Mouse (Mus musculus) CD4-positive, CD25-positive, alpha-beta regulatory T cell, adult 2 months (primary cell): ENCODE data around the gene Spata32.

Experiments used
- DNase-seq: peaks from one replicate; pipeline ENCODE4 v3.0.0-alpha.2; 2012; ENCODE audit warnings: low read depth, low spot score

Spata32 gene

GRCm38 (mm10) chr11:103206203-103206602 is 12.0 kb downstream of the Spata32 start:
- DNase-seq = no peak

DNA sequence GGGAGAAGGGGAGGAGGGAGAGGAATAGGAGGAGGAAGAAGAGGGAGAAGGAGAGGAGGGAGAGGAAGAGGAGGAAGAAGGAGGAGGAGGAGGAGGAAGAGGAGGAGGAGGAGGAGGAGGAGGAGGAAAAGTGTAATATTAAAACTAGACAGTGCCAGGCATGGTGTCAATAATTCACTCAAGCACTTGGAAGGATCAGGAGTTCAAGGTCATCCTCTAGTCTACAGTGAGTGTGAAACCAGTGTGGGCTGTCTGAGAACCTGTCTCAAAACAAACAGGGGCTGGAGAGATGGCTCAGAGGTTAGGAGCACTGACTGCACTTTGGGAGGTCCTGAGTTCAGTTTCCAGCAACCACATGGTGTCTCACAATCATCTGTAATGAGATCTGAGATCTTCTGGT is 15.9 kb downstream of the Spata32 start:
- no peak for DNase-seq

GRCm38 (mm10) chr11:103201664-103202063 is 16.6 kb downstream of the Spata32 start:
- no peak for DNase-seq

DNA sequence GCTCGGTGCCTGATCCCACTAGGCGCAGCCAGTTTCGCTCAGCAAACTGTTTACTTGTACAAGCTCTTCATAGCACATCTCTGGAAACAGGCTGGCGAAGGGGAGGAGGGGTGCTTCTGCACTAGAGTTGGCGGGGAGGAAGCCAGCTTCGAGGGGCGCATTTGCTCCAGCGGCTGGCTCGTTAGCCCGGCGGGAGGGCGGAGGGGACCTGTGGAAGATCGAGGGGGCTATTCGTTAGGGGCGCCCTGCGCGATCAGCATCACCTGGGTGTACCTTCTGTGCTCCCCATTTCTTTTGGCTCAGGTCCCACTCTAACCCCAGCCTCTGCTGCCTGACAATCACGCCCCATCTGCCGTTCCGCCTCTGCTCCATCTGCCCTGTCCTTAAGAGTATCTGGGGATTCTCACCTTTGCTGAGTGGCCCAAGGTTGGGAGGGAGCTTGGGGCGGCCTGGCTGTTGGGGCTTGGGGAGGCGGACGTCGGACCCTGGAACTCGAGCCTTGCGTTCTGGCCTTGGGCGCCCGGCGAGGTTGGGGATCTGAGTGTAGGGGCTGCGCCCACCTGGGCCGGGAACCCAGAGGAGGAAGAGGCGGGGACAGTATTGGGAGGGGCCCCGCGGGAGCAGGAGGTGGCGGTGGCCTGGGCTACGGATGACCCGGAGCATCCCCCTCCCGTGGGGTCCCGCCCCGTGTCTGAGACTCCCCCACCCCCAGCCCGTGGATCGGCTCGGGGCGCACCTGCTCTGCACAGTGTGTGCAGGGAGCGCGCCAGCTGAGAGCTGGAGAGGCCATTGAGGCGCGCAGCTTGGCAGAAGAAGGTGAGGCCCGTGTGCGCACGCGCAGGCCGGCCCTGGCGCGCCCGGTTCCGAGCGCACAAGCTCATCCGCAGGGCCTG is 19.1 kb downstream of the Spata32 start:
- no peak for DNase-seq

- no peak for DNase-seq
Measured at GRCm38 (mm10) chr11:103198339-103198738, 19.9 kb downstream of the Spata32 start.

DNA sequence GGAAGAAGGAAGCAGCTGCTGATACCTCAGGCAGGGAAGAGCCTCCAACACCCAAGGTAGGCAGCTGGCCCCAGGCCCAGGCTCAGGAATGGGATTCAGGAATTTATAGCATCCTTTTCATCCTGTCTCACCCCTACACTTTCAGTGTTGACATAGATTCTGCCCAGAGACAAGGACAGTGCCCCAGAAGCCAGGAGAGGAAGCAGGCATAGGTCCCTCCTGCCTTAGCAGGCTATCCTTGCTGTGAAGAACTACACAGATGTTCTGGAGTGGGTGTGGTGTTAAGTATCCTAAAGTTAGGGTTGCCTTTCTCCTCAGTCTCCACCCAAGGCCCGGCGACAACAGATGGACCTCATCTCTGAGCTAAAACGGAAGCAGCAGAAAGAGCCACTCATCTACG is 20.9 kb downstream of the Spata32 start:
- DNase-seq = no peak

DNA sequence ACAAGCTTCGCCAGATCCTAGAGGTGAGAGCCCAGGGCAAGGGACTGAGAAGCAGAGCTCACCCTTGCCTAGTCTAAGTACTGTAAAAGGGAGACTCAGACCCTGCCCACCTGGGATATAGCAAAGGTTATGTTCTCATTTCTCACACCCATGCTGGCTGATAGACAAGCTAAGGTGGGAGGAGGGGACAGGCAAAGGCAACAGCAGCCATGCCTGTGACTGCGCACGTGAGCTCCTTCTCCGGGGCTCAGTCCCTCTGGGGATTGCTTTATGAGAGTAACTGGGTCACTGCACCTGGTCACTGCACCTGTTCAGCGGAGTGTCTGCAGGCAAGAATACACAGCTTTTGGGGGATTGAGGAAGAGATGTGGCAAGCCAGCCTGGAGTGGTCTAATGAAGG is 22.6 kb downstream of the Spata32 start:
- DNase-seq = no peak

DNA sequence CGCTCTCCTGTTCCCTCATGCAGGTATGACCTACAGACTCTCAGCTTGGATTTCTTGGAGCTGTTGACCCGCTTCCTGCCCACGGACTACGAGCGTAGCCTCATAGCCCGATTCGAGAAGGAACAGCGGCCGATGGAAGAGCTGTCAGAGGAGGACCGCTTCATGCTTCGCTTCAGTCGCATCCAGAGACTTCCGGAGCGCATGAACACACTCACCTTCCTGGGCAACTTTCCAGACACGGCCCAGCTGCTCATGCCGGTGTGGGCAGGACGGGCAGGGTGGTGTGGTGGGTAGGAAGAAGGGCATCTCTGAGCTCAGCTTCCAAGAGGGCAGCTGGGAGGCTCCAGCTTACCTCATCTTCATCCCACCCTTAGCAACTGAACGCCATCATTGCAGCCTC is 23.0 kb downstream of the Spata32 start:
- no peak for DNase-seq

DNA sequence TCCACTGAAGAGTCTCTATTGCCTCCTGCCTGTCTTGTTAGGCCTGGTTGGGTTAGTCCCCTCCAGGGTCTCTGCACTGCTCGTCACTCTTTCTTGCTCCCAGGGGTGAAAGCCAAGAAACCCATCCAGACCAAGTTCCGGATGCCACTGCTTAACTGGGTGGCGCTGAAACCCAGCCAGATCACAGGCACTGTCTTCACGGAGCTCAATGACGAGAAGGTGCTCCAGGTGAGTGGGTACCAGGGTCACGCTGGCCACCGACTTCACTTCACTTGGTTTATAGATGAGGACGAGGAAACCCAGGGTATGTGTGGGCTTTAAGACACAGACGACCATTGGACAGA is 24.4 kb downstream of the Spata32 start:
- no peak for DNase-seq

- DNase-seq = no peak
Measured at GRCm38 (mm10) chr11:103192956-103193824, 25.0 kb downstream of the Spata32 start.

DNA sequence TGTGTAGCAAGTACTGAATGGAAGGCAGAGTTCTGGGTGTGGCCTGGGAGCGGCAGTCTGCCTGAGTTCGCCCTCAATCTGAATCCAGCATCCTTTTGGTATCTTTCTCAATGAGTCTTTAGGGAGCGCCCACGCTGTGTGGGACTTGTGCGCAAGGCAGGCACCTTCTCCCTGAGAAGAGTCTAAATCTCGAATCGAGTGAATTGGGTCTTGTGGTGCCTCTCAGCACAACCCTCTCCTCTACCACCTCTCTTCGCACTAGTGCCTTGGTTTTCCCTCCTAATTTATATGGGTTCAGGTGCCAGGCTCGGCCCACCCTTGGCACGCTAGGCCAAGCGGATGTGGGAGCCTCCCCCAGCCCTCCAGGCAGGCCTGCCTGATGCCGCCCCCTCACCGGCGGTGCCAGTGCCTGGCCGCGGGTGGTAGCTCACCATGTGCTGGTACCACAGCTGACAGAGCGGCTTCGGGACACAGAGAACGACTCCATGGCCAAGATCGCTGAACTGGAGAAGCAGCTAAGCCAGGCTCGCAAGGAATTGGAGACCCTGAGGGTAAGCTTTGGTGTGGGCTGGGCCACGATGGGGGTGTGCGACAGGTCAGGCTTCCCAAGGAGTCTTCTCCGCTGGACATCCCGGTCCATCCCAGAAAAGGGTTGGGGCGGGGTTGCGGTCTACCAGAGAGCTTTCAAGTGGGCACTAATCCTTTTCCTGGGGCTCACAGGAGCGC is 25.8 kb downstream of the Spata32 start:
- no peak for DNase-seq

- peak; percentile 81 for DNase-seq
Measured at GRCm38 (mm10) chr11:103184891-103185290, 33.3 kb downstream of the Spata32 start.

DNA sequence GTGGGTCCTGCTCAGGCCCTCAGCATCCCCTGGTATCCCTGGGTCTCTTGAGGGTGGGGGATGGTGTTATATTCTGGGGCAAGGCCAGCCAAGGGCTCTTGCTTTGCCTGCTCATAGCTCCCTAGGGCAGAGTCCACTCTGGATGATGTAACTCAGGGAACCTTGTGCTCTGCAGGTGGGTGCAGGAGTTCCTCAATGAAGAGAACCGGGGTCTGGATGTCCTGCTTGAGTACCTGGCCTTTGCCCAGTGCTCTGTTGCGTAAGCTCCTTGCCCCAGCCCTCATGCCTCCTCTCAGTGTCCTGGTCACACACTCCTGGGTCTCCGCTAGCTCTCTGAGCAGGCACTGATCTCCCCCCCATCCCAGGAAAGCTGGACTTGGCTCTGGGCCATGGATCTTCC is 36.3 kb downstream of the Spata32 start:
- no peak for DNase-seq

GRCm38 (mm10) chr11:103181349-103181748 is 36.9 kb downstream of the Spata32 start:
- no peak for DNase-seq

DNA sequence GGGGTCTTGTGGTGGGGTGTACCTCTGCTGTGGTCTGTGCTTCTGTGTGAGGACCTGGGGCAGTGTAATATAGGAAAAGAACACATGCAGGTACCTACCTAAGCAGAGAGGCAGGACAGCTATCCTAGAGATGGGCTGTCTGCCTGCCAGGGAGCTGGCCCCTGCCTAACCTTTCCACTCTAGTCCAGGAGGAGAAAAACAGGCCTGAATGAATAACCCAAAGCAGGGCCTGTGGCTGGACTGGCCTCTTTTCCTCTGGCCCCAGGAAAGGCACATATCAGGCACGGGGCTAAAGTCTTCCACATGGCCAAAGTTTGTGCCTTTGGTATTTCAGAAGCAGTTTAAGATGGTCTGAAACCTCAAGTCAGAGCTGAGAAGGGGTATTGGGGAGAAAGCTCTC is 37.8 kb downstream of the Spata32 start:
- no peak for DNase-seq

DNA sequence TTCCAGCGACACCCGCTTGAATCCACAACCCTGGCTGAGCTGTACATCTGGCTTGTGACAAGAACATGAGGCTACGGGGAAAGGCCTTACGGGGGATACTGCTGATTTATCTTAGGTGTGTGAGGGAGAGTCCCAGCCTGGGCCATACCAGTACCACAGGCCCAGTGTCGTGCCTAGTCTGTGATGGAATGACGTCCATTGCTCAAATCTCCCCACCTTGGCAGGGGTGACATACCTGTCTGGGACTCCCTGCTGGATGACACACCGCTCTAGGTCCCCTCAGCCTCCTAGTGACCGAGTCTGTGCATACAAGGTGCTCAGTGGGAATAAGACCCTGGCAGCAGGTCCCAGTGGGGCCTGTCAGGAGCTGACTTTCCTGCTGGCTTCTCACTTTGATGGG is 39.5 kb downstream of the Spata32 start:
- DNase-seq = no peak

DNA sequence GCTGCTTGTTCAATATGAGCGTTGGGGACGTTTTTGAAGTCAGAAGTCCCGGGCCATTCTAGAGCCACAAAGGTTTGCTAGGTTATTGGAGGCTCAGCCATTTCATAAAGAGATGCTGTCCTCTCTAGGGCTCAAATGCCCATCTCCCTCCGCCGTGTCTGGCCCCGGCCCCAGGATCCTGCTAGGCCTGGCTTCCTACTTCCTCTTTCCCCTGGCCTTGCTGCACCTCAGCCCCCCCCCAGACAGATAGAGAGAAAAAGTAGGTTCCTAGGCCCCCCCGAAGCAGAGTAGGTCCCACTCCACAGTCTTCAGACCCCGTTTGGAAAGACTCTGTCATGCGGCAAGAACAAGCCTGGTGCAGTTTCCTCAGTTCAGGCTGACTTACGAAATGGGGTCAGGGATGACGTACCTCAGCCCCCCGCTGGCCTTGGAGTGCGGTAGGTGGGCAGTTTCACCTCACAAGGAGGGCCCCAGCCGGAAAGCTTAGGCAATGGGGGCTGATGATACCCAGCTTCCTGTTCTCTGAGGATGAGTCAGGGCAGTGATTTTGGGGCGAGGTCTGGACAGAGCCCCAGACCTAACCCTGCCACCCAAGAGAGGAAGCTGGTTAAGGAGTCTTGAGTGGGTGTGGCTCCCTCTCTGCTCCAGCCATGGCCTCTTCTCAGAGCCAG is 40.3 kb downstream of the Spata32 start:
- peak; percentile 62 for DNase-seq

DNA sequence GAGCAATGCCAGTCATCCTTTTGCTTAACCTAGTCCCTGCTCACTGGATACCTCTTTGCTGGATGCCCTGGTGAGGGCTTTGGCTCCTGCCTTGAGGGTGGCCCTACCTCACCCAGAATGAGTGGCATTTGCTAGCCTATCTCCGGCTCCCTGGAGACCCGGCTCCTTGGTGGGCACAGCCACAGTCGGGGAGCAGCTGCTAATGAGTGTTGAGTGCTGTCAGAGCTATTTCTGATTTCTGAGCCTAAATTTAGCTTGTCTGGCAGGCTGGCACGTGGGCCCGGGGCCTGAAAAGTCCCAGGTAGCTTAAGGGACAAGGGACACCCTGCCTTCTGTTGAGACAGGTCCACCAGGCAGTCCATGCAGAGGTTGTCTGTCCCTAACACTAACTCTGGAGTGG is 41.0 kb downstream of the Spata32 start:
- no peak for DNase-seq

DNA sequence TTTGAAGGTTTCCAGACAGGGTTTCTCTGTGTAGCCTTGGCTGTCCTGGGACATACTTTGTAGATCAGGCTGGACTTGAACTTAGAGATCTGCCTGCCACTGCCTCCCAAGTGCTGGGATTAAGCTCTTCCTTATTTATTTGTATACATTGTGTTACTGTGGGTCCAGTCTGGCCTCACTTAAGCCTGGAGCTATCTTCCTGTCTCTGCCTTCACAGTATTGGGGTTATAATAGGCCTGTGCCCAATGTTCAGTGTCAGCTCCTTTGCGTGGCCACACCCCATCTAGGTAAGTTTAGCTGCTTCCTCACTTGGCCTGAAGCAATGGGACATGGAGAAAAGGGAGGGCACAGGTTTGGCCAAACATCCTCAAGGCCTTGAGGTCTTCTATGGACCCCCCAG is 41.7 kb downstream of the Spata32 start:
- no peak for DNase-seq

DNA sequence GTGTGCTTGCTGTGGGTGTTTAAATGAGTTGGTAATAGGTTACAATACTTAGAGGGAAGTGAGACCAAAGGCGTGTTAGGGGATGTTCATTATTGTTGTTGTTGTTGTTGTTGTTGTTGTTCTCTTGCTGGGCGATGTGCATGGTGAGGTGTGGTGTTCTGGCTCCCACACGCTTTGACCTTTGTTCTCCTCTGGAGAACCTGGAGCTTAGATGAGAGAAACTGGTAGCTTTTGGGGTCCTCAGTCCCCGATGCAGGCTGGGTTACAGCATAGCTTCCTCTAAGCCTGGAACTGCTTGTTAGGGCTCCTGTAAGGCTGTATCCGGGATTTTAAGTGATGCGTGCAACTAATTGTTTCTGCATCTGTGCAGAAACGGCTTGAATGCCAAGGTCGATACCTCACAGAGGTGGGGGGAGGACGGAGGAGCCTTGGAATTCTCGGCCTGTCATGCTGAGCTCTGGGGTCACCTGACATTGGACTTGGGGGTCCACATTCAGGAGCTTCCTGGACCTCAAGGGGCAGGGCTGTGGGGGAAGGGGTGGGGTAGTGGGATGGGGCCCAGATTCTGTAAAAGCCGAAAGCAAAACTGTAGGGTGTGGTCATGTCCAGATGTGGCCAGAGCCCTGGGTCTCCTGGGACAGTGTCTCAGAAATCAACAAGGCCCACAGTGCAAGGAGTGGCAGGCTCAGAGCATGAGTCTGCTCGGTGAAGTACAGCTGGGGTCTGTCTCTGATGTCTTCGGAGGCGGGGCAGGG is 42.4 kb downstream of the Spata32 start:
- DNase-seq = no peak

DNA sequence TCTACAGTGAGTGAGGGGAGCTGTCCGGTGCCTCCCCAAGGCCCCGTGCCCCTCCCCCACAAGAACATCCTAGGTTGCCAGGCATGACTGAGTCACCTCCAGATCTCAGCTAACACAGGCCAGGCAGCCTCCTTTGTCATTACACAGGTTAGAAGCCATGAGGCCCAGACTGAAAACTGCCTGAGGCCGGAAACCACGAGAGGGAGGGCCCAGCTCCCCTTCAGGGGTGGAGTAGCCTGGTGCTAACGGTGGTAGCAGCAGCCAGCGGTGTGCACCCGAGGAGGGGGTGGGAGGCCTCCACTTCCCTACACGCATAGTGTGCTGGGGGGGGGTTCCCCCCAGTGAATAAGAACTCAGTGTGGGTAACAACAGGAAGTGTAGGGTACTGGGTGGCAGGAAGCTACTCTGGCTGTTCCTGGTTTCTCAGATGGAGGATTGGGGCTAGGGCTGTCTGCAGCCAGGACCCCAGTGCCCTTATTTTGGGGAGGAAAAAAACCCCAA is 43.3 kb downstream of the Spata32 start:
- DNase-seq = peak; percentile 96
